Mouse (Mus musculus) hindbrain, embryonic 11.5 days (tissue): ENCODE data around the gene Tnni1. TPM values are rescaled to one million over a fixed set of nuclear protein-coding genes. Genes with fewer than 3 reads are reported as not detected.

Experiments
- ATAC-seq: fragments of 200-750 bp; cut with Nextera tagmentation; 2 replicates; pipeline ENCODE4 v1.8.0; 2017; ENCODE audit warnings: mild to moderate bottlenecking, moderate TSS enrichment, moderate library complexity; ENCODE audit not compliant: low FRiP score
- DNase-seq: peaks from one replicate; pipeline ENCODE4 v3.0.0-alpha.2; 2015; ENCODE audit warnings: low spot score
- H3K27ac ChIP-seq: fragments of 300-500 bp; sonication (generic); 2 replicates; pipeline ENCODE4 v1.5.1; 2014; ENCODE audit warnings: mild to moderate bottlenecking, low read depth, low read length
- H3K27me3 ChIP-seq: fragments of 300-500 bp; sonication (generic); 2 replicates; pipeline ENCODE4 v1.6.1; 2014; ENCODE audit warnings: mild to moderate bottlenecking, low read length, moderate library complexity, mixed read lengths; ENCODE audit not compliant: control insufficient read depth, insufficient read depth
- H3K36me3 ChIP-seq: fragments of 300-500 bp; sonication (generic); 2 replicates; pipeline ENCODE4 v1.6.1; 2014; ENCODE audit warnings: mild to moderate bottlenecking, low read length, moderate library complexity, mixed read lengths; ENCODE audit not compliant: control insufficient read depth, insufficient read depth
- H3K4me1 ChIP-seq: fragments of 300-500 bp; sonication (generic); replicated peaks from 2 replicates; pipeline ENCODE4 v1.6.1; 2014; ENCODE audit warnings: low read length, mixed read lengths; ENCODE audit not compliant: control insufficient read depth, insufficient read depth
- H3K4me2 ChIP-seq: fragments of 300-500 bp; sonication (generic); replicated peaks from 2 replicates; pipeline ENCODE4 v1.6.1; 2014; ENCODE audit warnings: mild to moderate bottlenecking, low read depth, low read length
- H3K4me3 ChIP-seq: fragments of 300-500 bp; sonication (generic); 2 replicates; pipeline ENCODE4 v1.5.1; 2014; ENCODE audit warnings: low read depth, low read length
- H3K9ac ChIP-seq: fragments of 300-500 bp; sonication (generic); 2 replicates; pipeline ENCODE4 v1.6.1; 2014; ENCODE audit warnings: low read depth, low read length
- H3K9me3 ChIP-seq: fragments of 300-500 bp; sonication (generic); 2 replicates; pipeline ENCODE4 v1.6.1; 2016; ENCODE audit warnings: low read length; ENCODE audit not compliant: control insufficient read depth
- WGBS: fragments of 180-500 bp; shearing (Covaris S2); extraction: QIAGEN DNeasy Blood & Tissue Kit; methylation state at CpG from one replicate; pipeline ENCODE4 v1.1.7; 2014; 5-methylcytosine and 5-hydroxymethylcytosine counted together
- polyA plus RNA-seq: library from polyadenylated mRNA; unstranded; fragments of >200 nt; fragmentation: Nextera tagmentation; extraction: Ambion mirVana; gene quantifications from 2 replicates; pipeline ENCODE4 v1.2.1, GENCODE M21; 2014

Tnni1 gene
- polyA plus RNA-seq, 1 experiment from 2014 or later = 6.0 TPM

- DNase-seq (peak; percentile 44), ATAC-seq (0 out of 2 replicates have a peak, but pooled peaks have one; percentile 17)
- 15% methylated on average over 27 of the region's 27 CpGs for WGBS
- Histone ChIP-seq H3K4me1 (no peaks in the 10 kb centered on the region; the same call in 1 of the 2 replicates), H3K36me3 (no peaks in the 10 kb centered on the region), H3K27ac (no peak overlapping the region), H3K9ac (no peak overlapping the region), H3K4me3 (peak overlapping the region; percentile 3; the same call in 1 of the 2 replicates), H3K9me3 (no peaks in the 10 kb centered on the region), H3K27me3 (peaks cover 5% of the 10 kb centered on the region), H3K4me2 (peak overlapping the region; percentile 22)
Observed at GRCm38 (mm10) chr1:135793370-135794215, 14.4 kb downstream of the Tnni1 start.

DNA sequence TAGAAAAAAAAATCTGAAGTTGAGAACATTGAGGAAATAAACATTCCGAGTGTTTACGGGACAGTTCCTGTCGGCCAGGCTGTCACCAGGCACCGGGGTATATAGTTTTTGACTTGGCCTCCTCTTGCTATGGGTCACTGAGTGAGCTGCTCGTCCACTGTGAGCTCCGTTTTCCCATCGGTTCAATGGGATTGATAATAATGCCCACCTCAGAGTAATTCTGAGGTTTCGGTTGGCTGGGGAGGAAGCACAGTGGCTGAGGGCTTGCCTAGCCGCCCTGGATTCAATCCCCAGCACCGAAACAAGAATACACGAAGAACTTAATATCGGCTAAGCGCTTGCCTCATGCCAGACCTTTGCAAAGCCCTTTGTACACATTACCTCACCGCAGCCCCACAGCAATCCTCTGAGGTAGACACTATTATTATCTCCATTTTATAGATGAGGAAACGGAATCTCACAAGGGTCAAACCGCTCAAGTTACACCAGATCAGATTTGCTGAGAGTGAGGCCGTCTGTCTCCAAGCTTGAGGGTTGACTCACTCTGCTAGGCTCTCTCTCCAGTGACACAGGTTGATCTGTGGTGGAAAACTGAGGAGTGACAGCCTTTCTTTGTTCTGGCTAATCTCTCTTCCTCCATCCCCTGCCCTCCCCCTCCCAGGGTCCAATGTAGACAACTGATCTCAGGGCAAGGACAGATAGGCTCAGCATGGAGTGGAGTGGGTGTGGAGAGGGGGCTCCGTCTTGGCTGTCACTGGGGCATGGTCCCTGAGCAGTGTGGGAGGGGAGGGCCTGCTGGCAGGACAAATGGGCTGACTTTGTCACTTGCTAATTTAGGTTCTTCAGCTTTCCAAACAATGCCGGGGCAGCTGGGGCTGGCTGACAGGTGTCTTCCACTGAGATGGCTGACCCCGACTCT, 15.2 kb downstream of the Tnni1 start:
- no peak overlapping the region for H3K4me3 ChIP-seq
- H3K27me3 ChIP-seq = peaks cover 5% of the 10 kb centered on the region
- ATAC-seq = peak; percentile 25

DNA sequence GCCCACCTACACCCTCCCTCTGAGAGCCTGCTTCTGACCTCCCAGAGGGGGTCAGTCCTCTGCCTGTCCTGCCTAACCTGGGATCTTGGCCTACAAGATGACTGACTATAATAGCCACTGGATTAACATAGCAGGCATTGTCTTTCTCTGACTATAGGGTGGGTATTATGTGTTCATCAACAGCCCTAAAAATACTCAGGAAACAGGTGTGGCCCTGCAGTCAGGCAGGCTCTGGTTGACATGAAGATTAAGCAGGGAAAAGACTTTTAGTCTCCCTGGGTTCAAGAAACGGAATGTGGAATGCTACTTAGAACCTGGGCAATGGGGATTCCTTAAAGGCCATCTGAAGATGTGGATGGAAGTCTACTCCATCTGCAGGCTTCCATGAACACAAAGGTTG, 19.3 kb downstream of the Tnni1 start:
- ATAC-seq (no peak), DNase-seq (no peak)
- Histone ChIP-seq H3K4me1 (peaks cover 5% of the 10 kb centered on the region; the same call in 1 of the 2 replicates), H3K9ac (no peak overlapping the region), H3K9me3 (no peaks in the 10 kb centered on the region), H3K27me3 (peaks cover 4% of the 10 kb centered on the region), H3K4me3 (no peak overlapping the region), H3K4me2 (no peak overlapping the region), H3K36me3 (no peaks in the 10 kb centered on the region), H3K27ac (no peak overlapping the region)
- WGBS = 86% methylated on average over 1 of the region's 1 CpGs

More for the DNA sequence above, 15.2 kb downstream of the Tnni1 start:
- peak overlapping the region; percentile 11; the same call in 1 of the 2 replicates for H3K4me2 ChIP-seq
- no peaks in the 10 kb centered on the region; the same call in 1 of the 2 replicates for H3K4me1 ChIP-seq
- no peak overlapping the region for H3K27ac ChIP-seq
- H3K9me3 ChIP-seq = no peaks in the 10 kb centered on the region
- DNase-seq = peak; percentile 29
- WGBS = 36% methylated on average over 20 of the region's 20 CpGs
- no peak overlapping the region for H3K9ac ChIP-seq
- no peaks in the 10 kb centered on the region for H3K36me3 ChIP-seq

DNA sequence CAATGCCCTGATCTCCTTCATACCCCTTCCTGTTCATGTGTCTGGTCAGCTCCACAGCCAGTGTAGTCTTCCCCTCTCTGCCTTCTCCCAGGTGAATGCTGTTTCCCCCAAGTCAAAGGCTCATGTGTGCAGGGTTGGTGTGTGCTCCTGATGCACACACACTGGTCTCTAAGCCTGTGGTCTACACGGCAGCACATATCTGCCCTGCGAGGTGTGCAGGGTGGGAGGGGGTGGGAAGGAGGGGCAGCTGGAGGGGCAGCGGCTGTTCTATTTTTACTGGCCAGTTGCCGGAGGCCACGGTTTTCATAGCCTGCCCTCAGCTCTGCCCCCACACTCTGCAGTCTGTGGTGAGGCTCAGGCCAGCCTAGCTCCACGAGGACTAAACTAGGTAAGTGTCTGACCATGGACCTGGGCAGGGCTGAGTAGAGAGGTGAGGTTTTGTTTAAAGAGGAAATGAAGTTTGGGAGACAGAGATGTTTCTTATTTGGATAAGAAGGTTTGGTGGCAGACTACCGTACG, 19.9 kb downstream of the Tnni1 start:
- Histone ChIP-seq H3K36me3 (no peaks in the 10 kb centered on the region), H3K4me1 (peaks cover 5% of the 10 kb centered on the region; the same call in 1 of the 2 replicates), H3K27me3 (no peaks in the 10 kb centered on the region; the same call in 1 of the 2 replicates), H3K4me3 (no peak overlapping the region), H3K9ac (no peak overlapping the region), H3K9me3 (no peaks in the 10 kb centered on the region), H3K4me2 (no peak overlapping the region), H3K27ac (no peak overlapping the region)
- 73% methylated on average over 8 of the region's 8 CpGs for WGBS
- DNase-seq (no peak), ATAC-seq (no peak)

DNA sequence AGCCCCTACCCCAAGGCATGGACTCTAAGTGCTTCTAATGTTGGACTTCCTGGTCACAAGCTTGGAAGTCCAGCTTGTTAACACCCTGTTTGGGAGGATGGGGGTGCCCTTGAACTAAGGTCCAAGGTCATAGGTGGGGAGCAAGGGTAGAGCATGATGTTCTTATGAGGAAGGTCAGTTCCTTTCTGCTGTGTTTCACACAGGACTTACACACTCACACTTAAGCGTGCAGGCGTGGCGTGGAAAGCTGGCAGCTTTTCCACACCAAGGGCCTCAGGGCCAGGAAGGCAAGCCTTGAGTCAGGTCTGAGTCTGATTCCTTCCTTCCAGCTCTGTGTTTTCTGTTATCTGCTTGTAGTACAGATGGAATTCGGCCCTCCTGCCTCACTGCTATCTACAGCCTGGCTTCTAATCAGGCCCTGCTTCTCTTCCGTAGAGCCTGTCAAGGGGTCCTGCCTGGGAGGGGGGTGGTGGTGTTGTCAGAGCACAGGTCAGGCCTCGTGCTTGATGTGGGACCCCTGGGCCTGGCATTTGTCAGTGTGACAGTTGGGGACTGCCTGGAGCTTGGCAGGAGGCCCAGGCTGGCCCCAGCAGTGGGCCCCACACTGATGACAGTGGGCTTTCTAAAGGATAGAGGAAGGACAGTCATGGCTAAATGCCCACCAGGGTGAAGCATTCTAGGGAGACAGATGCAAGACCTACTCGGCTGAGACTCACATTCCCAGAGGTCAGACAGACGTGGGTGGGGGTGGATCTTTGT, 21.1 kb downstream of the Tnni1 start:
- H3K4me3 ChIP-seq = no peak overlapping the region
- ATAC-seq (0 out of 2 replicates have a peak, but pooled peaks have one; percentile 35), DNase-seq (no peak)
- no peak overlapping the region for H3K9ac ChIP-seq
- H3K36me3 ChIP-seq = no peaks in the 10 kb centered on the region
- no peaks in the 10 kb centered on the region for H3K9me3 ChIP-seq
- H3K27ac ChIP-seq = no peak overlapping the region
- 0 out of 2 replicates have a peak, but pooled peaks cover 5% of the 10 kb centered on the region for H3K4me1 ChIP-seq
- no peaks in the 10 kb centered on the region; the same call in 1 of the 2 replicates for H3K27me3 ChIP-seq
- 44% methylated on average over 8 of the region's 8 CpGs for WGBS
- no peak overlapping the region for H3K4me2 ChIP-seq

- H3K4me1 ChIP-seq = no peaks in the 10 kb centered on the region
- no peak overlapping the region for H3K4me2 ChIP-seq
- H3K9ac ChIP-seq = no peak overlapping the region
- 53% methylated on average over 10 of the region's 10 CpGs for WGBS
- no peaks in the 10 kb centered on the region for H3K36me3 ChIP-seq
- no peak overlapping the region for H3K4me3 ChIP-seq
- DNase-seq (no peak), ATAC-seq (no peak)
- no peaks in the 10 kb centered on the region for H3K27me3 ChIP-seq
- H3K9me3 ChIP-seq = no peaks in the 10 kb centered on the region
- H3K27ac ChIP-seq = no peak overlapping the region
Observed at GRCm38 (mm10) chr1:135807546-135807945, 28.3 kb downstream of the Tnni1 start.

DNA sequence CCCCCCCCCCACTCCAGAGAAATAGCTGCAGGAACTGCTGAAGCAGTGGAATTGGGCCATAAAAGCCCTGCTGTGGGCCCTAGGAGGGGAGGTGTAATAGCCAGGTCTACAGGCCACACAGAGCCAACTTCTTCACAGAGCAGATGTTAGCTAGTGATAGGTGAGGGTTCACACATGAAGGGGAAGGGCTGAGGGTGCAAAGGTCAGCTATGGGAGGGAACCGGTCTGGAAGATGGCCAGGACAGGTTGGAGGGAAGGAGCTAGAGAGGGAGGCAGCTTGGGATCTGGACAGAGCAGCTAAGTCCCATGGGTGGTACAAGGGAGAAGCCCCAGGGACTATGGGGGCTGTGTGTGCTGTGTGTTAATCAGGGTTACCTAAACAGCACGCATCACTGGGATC, 30.9 kb downstream of the Tnni1 start:
- Histone ChIP-seq H3K36me3 (no peaks in the 10 kb centered on the region), H3K4me2 (no peak overlapping the region), H3K4me1 (no peaks in the 10 kb centered on the region), H3K27me3 (no peaks in the 10 kb centered on the region), H3K9me3 (no peaks in the 10 kb centered on the region), H3K27ac (no peak overlapping the region), H3K9ac (no peak overlapping the region), H3K4me3 (no peak overlapping the region)
- ATAC-seq (no peak), DNase-seq (no peak)
- WGBS = 80% methylated on average over 2 of the region's 2 CpGs
